Mouse (Mus musculus): ENCODE data around the gene Smu1.

- no peak for TF ChIP-seq POLR2A (IDR thresholded peaks at IDR 0.05; ENCODE audit: extremely low read depth, insufficient read depth, low read length)
- no peak for TF ChIP-seq CTCF (IDR thresholded peaks at IDR 0.05; ENCODE audit: extremely low read depth, insufficient read depth, low read length)
Measured at GRCm38 (mm10) chr4:40700216-40700615, 57.5 kb downstream of the Smu1 start.
